Mouse (Mus musculus) MEL (cell line): Measurements from ENCODE around the gene Ahcyl2. TPM values are rescaled to one million over a fixed set of nuclear protein-coding genes. Genes with fewer than 3 reads are reported as not detected.
A peak's percentile ranks its signal among the peaks of the same experiment; 100 is the strongest.

Experiments used
- DNase-seq: peaks from one replicate; pipeline ENCODE4 v3.0.0; 2011; ENCODE audit warnings: low read depth, low spot score
- H3K27ac ChIP-seq: 2 replicates; pipeline ENCODE4 v1.5.1; 2012; ENCODE audit warnings: low read depth, mild to moderate bottlenecking, control low read depth, low read length, moderate library complexity; ENCODE audit not compliant: control insufficient read depth
- H3K27me3 ChIP-seq, 2 experiments: fragments of 150-350 bp in 1 of 2; sonication (generic) in 1 of 2; 2 replicates each; pipeline ENCODE4 v1.6.1; 2012; ENCODE audit warnings: low read length in 2 of 2, mild to moderate bottlenecking in 2 of 2, improper control_type of control experiment in 1 of 2, moderate library complexity in 1 of 2; ENCODE audit not compliant: insufficient read depth in 2 of 2, control insufficient read depth in 1 of 2
- H3K36me3 ChIP-seq, 2 experiments: 2 replicates each; pipeline ENCODE4 v1.6.1; 2012 to 2014; ENCODE audit warnings: low read length in 2 of 2, improper control_type of control experiment in 1 of 2, inconsistent platforms in 1 of 2, mild to moderate bottlenecking in 1 of 2; ENCODE audit not compliant: insufficient read depth in 2 of 2, control insufficient read depth in 1 of 2
- H3K4me1 ChIP-seq, 2 experiments: fragments of 150-350 bp in 1 of 2; sonication (generic) in 1 of 2; 2 replicates each; pipeline ENCODE4 v1.6.1; 2012; ENCODE audit warnings: low read length in 2 of 2, improper control_type of control experiment in 1 of 2, mild to moderate bottlenecking in 1 of 2; ENCODE audit not compliant: insufficient read depth in 2 of 2, control insufficient read depth in 1 of 2
- H3K4me3 ChIP-seq, 2 experiments: fragments of 150-350 bp in 1 of 2; sonication (generic) in 1 of 2; 2 replicates each; pipeline ENCODE4 v1.5.1; 2012; ENCODE audit warnings: low read depth in 2 of 2, low read length in 2 of 2, mild to moderate bottlenecking in 2 of 2, moderate library complexity in 2 of 2, control low read depth in 1 of 2, improper control_type of control experiment in 1 of 2; ENCODE audit not compliant: control insufficient read depth in 1 of 2, insufficient read depth in 1 of 2
- H3K79me2 ChIP-seq: 2 replicates; pipeline ENCODE4 v1.6.1; 2012; ENCODE audit warnings: mild to moderate bottlenecking, low read length, moderate library complexity; ENCODE audit not compliant: control insufficient read depth, poor library complexity, insufficient read depth
- H3K9ac ChIP-seq: 2 replicates; pipeline ENCODE4 v1.6.1; 2012; ENCODE audit warnings: low read depth, mild to moderate bottlenecking, control low read depth, low read length, moderate library complexity; ENCODE audit not compliant: control insufficient read depth, poor library complexity, severe bottlenecking
- H3K9me3 ChIP-seq: fragments of 150-350 bp; sonication (generic); replicated peaks from 2 replicates; pipeline ENCODE4 v1.6.1; 2012; ENCODE audit warnings: mild to moderate bottlenecking, low read length, improper control_type of control experiment, moderate library complexity; ENCODE audit not compliant: insufficient read depth
- CHD1 ChIP-seq: IDR thresholded peaks from 2 replicates; pipeline ENCODE4 v1.6.1; 2012; ENCODE audit warnings: low read depth, mild to moderate bottlenecking, inconsistent platforms, low read length, improper control_type of control experiment
- CTCF ChIP-seq, 3 experiments: IDR thresholded peaks in 2 of 3; conservative IDR thresholded peaks in 1 of 3; 2 replicates each; pipeline ENCODE4 v1.5.1; 2011 to 2012; ENCODE audit warnings: low read length in 3 of 3, low read depth in 2 of 3, mild to moderate bottlenecking in 2 of 3, improper control_type of control experiment in 1 of 3, inconsistent platforms in 1 of 3, mixed read lengths in 1 of 3, moderate library complexity in 1 of 3; ENCODE audit not compliant: control insufficient read depth in 1 of 3, insufficient read depth in 1 of 3, poor library complexity in 1 of 3, severe bottlenecking in 1 of 3
- E2F4 ChIP-seq: IDR thresholded peaks from 2 replicates; pipeline ENCODE4 v1.6.1; 2011; ENCODE audit warnings: low read depth, low read length, improper control_type of control experiment, borderline replicate concordance
- EP300 ChIP-seq, 2 experiments: IDR thresholded peaks; 2 replicates each; pipeline ENCODE4 v1.6.1; 2011; ENCODE audit warnings: improper control_type of control experiment in 2 of 2, low read length in 2 of 2, low read depth in 1 of 2, mild to moderate bottlenecking in 1 of 2
- ETS1 ChIP-seq: IDR thresholded peaks from 2 replicates; pipeline ENCODE4 v1.6.1; 2012; ENCODE audit warnings: low read depth, mild to moderate bottlenecking, inconsistent platforms, low read length, improper control_type of control experiment, moderate library complexity
- GABPA ChIP-seq: IDR thresholded peaks from 2 replicates; pipeline ENCODE4 v1.6.1; 2012; ENCODE audit warnings: low read depth, mild to moderate bottlenecking, inconsistent platforms, low read length, improper control_type of control experiment, moderate library complexity
- GATA1 ChIP-seq: IDR thresholded peaks from 2 replicates; pipeline ENCODE4 v1.6.1; 2011; ENCODE audit warnings: low read depth, low read length, improper control_type of control experiment
- KAT2A ChIP-seq: conservative IDR thresholded peaks from 2 replicates; pipeline ENCODE4 v1.6.1; 2012; ENCODE audit warnings: low read depth, low read length, improper control_type of control experiment, inconsistent platforms
- MAFK ChIP-seq: IDR thresholded peaks from 2 replicates; pipeline ENCODE4 v1.6.1; 2011; ENCODE audit warnings: low read depth, mild to moderate bottlenecking, low read length, improper control_type of control experiment, borderline replicate concordance
- MXI1 ChIP-seq: IDR thresholded peaks from 2 replicates; pipeline ENCODE4 v1.6.1; 2011; ENCODE audit warnings: mild to moderate bottlenecking, low read depth, low read length, improper control_type of control experiment
- NRF1 ChIP-seq: IDR thresholded peaks from 2 replicates; pipeline ENCODE4 v1.6.1; 2014; ENCODE audit warnings: low read depth, mild to moderate bottlenecking, inconsistent platforms, low read length, improper control_type of control experiment, moderate library complexity; ENCODE audit not compliant: poor library complexity, insufficient read depth, severe bottlenecking
- SIN3A ChIP-seq: IDR thresholded peaks from 2 replicates; pipeline ENCODE4 v1.6.1; 2012; ENCODE audit warnings: low read length, improper control_type of control experiment, inconsistent platforms
- TAL1 ChIP-seq: IDR thresholded peaks from 2 replicates; pipeline ENCODE4 v1.6.1; 2012; ENCODE audit warnings: mild to moderate bottlenecking, inconsistent platforms, low read length, moderate library complexity, mixed read lengths
- TCF12 ChIP-seq: IDR thresholded peaks from 2 replicates; pipeline ENCODE4 v1.6.1; 2014; ENCODE audit warnings: low read depth, mild to moderate bottlenecking, inconsistent platforms, low read length, improper control_type of control experiment, moderate library complexity
- USF1 ChIP-seq: IDR thresholded peaks from 2 replicates; pipeline ENCODE4 v1.6.1; 2014; ENCODE audit warnings: low read depth, mild to moderate bottlenecking, inconsistent platforms, low read length, improper control_type of control experiment, moderate library complexity
- ZC3H11A ChIP-seq: IDR thresholded peaks from 2 replicates; pipeline ENCODE4 v1.6.1; 2012; ENCODE audit warnings: low read depth, mild to moderate bottlenecking, inconsistent platforms, low read length, improper control_type of control experiment
- ZKSCAN1 ChIP-seq: IDR thresholded peaks from 2 replicates; pipeline ENCODE4 v1.6.1; 2012; ENCODE audit warnings: low read depth, mild to moderate bottlenecking, inconsistent platforms, low read length, improper control_type of control experiment, moderate library complexity
- ZNF384 ChIP-seq: IDR thresholded peaks from 2 replicates; pipeline ENCODE4 v1.6.1; 2012; ENCODE audit warnings: low read depth, mild to moderate bottlenecking, inconsistent platforms, low read length, improper control_type of control experiment
- polyA plus RNA-seq, 2 experiments: library from polyadenylated mRNA; stranded (reverse) in 1 of 2; unstranded in 1 of 2; fragments of >175 nt in 1 of 2; fragments of >200 nt in 1 of 2; gene quantifications; 2 replicates each; pipeline versions ENCODE4 v1.2.1 to v1.2.4; 2012; ENCODE audit warnings: low replicate concordance in 2 of 2, low read depth in 1 of 2; ENCODE audit not compliant: insufficient read length in 2 of 2, insufficient read depth in 1 of 2, missing spikeins in 1 of 2
- total RNA-seq: library from RNA; depleted of rRNA; stranded (reverse); fragments of 300-350 nt; gene quantifications from 2 replicates; pipeline ENCODE4 v1.2.3, GENCODE M21; 2012

The Ahcyl2 gene
- total and polyA plus RNA-seq, 3 experiments: 16.9 to 17.0 TPM; not detected in 1

GRCm38 (mm10) chr6:29896976-29897375 is 129.2 kb downstream of the Ahcyl2 start:
- peaks cover 0 to 4% of the 10 kb centered on the region in 2 experiments; a peak in 2 of 4 replicates for H3K4me1 ChIP-seq
- no peaks in the 10 kb centered on the region for H3K27me3 ChIP-seq
- H3K36me3 ChIP-seq: peaks cover 0 to 8% of the 10 kb centered on the region in 2 experiments; a peak in 2 of 4 replicates
- no peak overlapping the region for H3K9ac ChIP-seq
- no peak for TF ChIP-seq GABPA
- TF ChIP-seq MXI1: no peak
- TF ChIP-seq ZC3H11A: no peak
- no peak for TF ChIP-seq TCF12
- TF ChIP-seq ZNF384: no peak
- no peak for TF ChIP-seq ETS1
- TF ChIP-seq TAL1: no peak
- TF ChIP-seq SIN3A: no peak
- no peak for TF ChIP-seq KAT2A
- no peak for TF ChIP-seq NRF1
- no peak for TF ChIP-seq CTCF (IDR thresholded peaks at IDR 0.05 in 2 of 3, conservative IDR thresholded peaks at IDR 0.05 in 1 of 3; ENCODE audit: control insufficient read depth in 1 of 3, insufficient read depth in 1 of 3, low read depth in 2 of 3, low read length in 3 of 3, poor library complexity in 1 of 3, severe bottlenecking in 1 of 3)
- no peak for TF ChIP-seq E2F4
- TF ChIP-seq CHD1: no peak
- no peak for TF ChIP-seq ZKSCAN1
- H3K79me2 ChIP-seq: no peaks in the 10 kb centered on the region
- H3K9me3 ChIP-seq: no peaks in the 10 kb centered on the region
- H3K27ac ChIP-seq: no peak overlapping the region
- DNase-seq: no peak
- no peak overlapping the region for H3K4me3 ChIP-seq

DNA sequence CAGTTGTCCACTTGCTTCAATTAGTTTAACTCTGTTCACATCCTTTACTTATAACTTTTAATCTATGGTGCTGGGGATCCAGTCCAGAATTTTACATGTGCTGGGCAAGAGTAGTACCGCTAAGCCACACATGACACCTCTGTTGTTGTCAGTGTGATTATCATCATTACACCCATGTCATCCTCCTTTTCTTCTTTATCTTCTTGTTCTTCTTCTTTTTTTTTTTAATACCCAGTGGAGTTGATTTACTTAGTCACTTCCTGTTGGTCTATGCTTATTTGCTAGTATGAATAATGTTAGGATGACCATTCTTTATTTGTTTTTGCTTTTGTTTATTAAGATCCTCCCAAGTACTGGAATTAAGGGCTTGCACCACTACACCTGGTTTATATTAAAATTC is 133.6 kb downstream of the Ahcyl2 start:
- Histone ChIP-seq H3K79me2 (no peaks in the 10 kb centered on the region), H3K36me3 (peaks cover 0 to 15% of the 10 kb centered on the region in 2 experiments; a peak in 2 of 4 replicates), H3K9ac (no peak overlapping the region), H3K27ac (no peak overlapping the region), H3K4me3 (no peak overlapping the region), H3K9me3 (no peaks in the 10 kb centered on the region), H3K27me3 (no peaks in the 10 kb centered on the region), H3K4me1 (peaks cover 4 to 9% of the 10 kb centered on the region in 2 experiments)
- peak; percentile 29 for DNase-seq
- TF ChIP-seq GATA1: peak; percentile 48; the same call in 1 of the 2 replicates
- peak; percentile 33; the same call in 1 of the 2 replicates for TF ChIP-seq USF1
- peak; percentile 64; the same call in 1 of the 2 replicates for TF ChIP-seq ETS1
- 0 out of 2 replicates have a peak, but pooled peaks have one; percentile 35 for TF ChIP-seq MXI1
- TF ChIP-seq ZNF384: peak; percentile 84
- TF ChIP-seq CTCF (IDR thresholded peaks at IDR 0.05 in 2 of 3, conservative IDR thresholded peaks at IDR 0.05 in 1 of 3; ENCODE audit: control insufficient read depth in 1 of 3, insufficient read depth in 1 of 3, low read depth in 2 of 3, low read length in 3 of 3, poor library complexity in 1 of 3, severe bottlenecking in 1 of 3): no peak
- no peak for TF ChIP-seq EP300 (IDR thresholded peaks at IDR 0.05; ENCODE audit: low read depth in 1 of 2, low read length in 2 of 2)
- TF ChIP-seq MAFK: no peak
- no peak for TF ChIP-seq E2F4
